Mouse (Mus musculus) forebrain, embryonic 15.5 days (tissue): Measurements from ENCODE around the gene Fktn. TPM values are rescaled to one million over a fixed set of nuclear protein-coding genes. Genes with fewer than 3 reads are reported as not detected.
"Not testable (repeated sequence)": the region's sequence is repeated elsewhere in the genome, so short reads cannot be mapped to it uniquely, and the experiment has no call there.

Experiments used
- ATAC-seq: fragments of 200-750 bp; cut with Nextera tagmentation; replicated peaks from 2 replicates; pipeline ENCODE4 v1.8.0; 2017; ENCODE audit warnings: mild to moderate bottlenecking, moderate TSS enrichment, moderate library complexity
- H3K27ac ChIP-seq: fragments of 300-500 bp; sonication (generic); replicated peaks from 2 replicates; pipeline ENCODE4 v1.5.1; 2015; ENCODE audit warnings: mild to moderate bottlenecking, inconsistent platforms
- H3K27me3 ChIP-seq: fragments of 300-500 bp; sonication (generic); 2 replicates; pipeline ENCODE4 v1.6.1; 2015; ENCODE audit warnings: inconsistent platforms
- H3K36me3 ChIP-seq: fragments of 300-500 bp; sonication (generic); 2 replicates; pipeline ENCODE4 v1.6.1; 2015; ENCODE audit warnings: mild to moderate bottlenecking, inconsistent platforms
- H3K4me1 ChIP-seq: fragments of 300-500 bp; sonication (generic); 2 replicates; pipeline ENCODE4 v1.6.1; 2015; ENCODE audit warnings: inconsistent platforms
- H3K4me2 ChIP-seq: fragments of 300-500 bp; sonication (generic); replicated peaks from 2 replicates; pipeline ENCODE4 v1.6.1; 2015; ENCODE audit warnings: mild to moderate bottlenecking, inconsistent platforms
- H3K4me3 ChIP-seq: fragments of 300-500 bp; sonication (generic); 2 replicates; pipeline ENCODE4 v1.5.1; 2015; ENCODE audit warnings: mild to moderate bottlenecking, inconsistent platforms
- H3K9ac ChIP-seq: fragments of 300-500 bp; sonication (generic); replicated peaks from 2 replicates; pipeline ENCODE4 v1.6.1; 2015; ENCODE audit warnings: mild to moderate bottlenecking, inconsistent platforms
- H3K9me3 ChIP-seq: fragments of 300-500 bp; sonication (generic); 2 replicates; pipeline ENCODE4 v1.6.1; 2016; ENCODE audit warnings: inconsistent platforms
- WGBS: fragments of 180-500 bp; shearing (Covaris S2); methylation state at CpG from one replicate; pipeline ENCODE4 v1.1.7; 2015; ENCODE audit warnings: mixed read lengths; 5-methylcytosine and 5-hydroxymethylcytosine counted together
- polyA plus RNA-seq: library from polyadenylated mRNA; unstranded; fragments of >200 nt; fragmentation: Nextera tagmentation; extraction: Ambion mirVana; gene quantifications from 2 replicates; pipeline ENCODE4 v1.2.1, GENCODE M21; 2015

Fktn gene
- 19.2 and 20.8 TPM in 2 replicates for polyA plus RNA-seq

GRCm38 (mm10) chr4:53713704-53714050 is at the start of gene Fktn:
Gene Fktn, plus strand, starts transcription at chr4:53713998.
- 5% methylated on average over 7 of the region's 7 CpGs for WGBS
- peak within 1 kb of the TSS; percentile 88 for H3K9ac ChIP-seq
- peak within 1 kb of the TSS; percentile 78 for H3K4me2 ChIP-seq
- peak within 1 kb of the TSS; percentile 74 for H3K4me3 ChIP-seq
- H3K9me3 ChIP-seq, result no peaks in the 10 kb centered on the region
- no peaks in the 10 kb centered on the region for H3K27me3 ChIP-seq
- ATAC-seq, result peak; percentile 90
- H3K27ac ChIP-seq, result peak within 1 kb of the TSS; percentile 93
- H3K4me1 ChIP-seq, result peaks cover 10% of the 10 kb centered on the region
- H3K36me3 ChIP-seq, result 0 out of 2 replicates have a peak, but pooled peaks cover 5% of the 10 kb centered on the region

DNA sequence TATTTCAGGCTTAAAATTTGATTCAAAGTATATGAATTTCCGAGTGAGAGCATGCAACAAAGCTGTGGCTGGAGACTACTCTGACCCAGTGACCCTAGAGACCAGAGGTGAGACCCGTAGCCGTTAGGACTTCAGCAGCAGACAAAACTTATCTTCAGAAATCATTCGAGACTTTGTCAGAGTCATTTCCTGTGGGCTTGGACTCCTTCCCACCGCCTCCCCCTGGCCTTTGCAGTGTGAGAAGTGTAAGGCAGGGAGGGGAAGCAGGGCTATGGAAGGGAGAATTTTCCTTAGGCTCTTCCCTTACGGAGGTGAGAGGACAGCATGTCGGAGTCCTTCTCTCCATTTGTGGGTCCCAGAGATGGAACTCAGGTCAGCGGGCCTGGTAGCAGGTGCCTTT is 31.7 kb upstream of the Fktn start:
- H3K4me2 ChIP-seq, result no peak overlapping the region
- ATAC-seq, result no peak
- no peaks in the 10 kb centered on the region for H3K27me3 ChIP-seq
- H3K36me3 ChIP-seq, result peaks cover 42% of the 10 kb centered on the region
- H3K4me1 ChIP-seq, result no peaks in the 10 kb centered on the region
- no peak overlapping the region for H3K9ac ChIP-seq
- no peaks in the 10 kb centered on the region for H3K9me3 ChIP-seq
- 91% methylated on average over 8 of the region's 8 CpGs for WGBS
- no peak overlapping the region for H3K4me3 ChIP-seq
- H3K27ac ChIP-seq, result no peak overlapping the region

DNA sequence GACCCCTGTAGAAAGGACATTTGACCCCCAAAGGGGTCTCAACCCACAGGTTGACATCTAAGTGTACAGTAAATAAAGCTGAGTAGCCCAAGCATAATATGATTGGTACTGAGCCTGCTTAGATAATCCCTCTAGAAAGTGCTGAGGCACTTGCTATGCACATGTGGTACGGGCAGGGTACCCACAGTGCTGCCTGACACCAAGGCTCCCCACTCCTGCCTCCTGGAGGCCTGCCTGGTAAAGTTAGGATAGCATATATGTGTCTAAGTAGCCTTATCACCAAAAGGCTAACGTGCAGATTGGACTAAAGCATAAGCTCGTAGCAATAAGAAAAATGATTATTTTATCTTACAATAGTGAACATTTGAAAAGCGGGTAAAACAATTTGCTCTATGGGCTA is 24.8 kb upstream of the Fktn start:
- Histone ChIP-seq H3K27me3 (no peaks in the 10 kb centered on the region), H3K36me3 (peaks cover 14% of the 10 kb centered on the region), H3K4me3 (no peak overlapping the region), H3K9me3 (no peaks in the 10 kb centered on the region), H3K9ac (no peak overlapping the region), H3K27ac (no peak overlapping the region), H3K4me1 (no peaks in the 10 kb centered on the region), H3K4me2 (no peak overlapping the region)
- no peak for ATAC-seq
- WGBS, result 90% methylated on average over 4 of the region's 4 CpGs

DNA sequence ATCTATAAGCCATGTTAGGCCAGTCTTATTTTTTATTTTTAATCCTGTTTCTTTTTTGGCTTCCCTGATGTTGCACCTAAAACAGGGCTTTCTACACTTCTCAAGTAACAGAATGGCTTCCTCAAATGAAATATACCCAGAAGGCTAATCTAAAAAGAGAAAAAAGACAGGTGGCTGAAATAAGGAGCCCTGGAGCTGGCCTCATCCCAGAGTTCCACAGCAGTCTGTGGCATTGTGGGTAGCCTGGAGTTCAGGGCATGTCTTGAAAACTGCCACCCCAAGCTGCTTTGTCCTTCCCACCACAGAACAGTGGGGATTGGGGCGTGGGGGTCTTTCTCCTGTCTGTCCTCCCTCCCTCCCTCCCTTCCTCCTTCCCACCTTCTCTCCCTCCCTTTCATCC is 22.4 kb upstream of the Fktn start:
- H3K27me3 ChIP-seq, result no peaks in the 10 kb centered on the region
- peak overlapping the region; percentile 48 for H3K27ac ChIP-seq
- no peak overlapping the region for H3K4me2 ChIP-seq
- no peaks in the 10 kb centered on the region for H3K4me1 ChIP-seq
- 71% methylated on average over 1 of the region's 1 CpGs for WGBS
- no peaks in the 10 kb centered on the region for H3K9me3 ChIP-seq
- H3K9ac ChIP-seq, result no peak overlapping the region
- H3K36me3 ChIP-seq, result peaks cover 21% of the 10 kb centered on the region
- no peak overlapping the region for H3K4me3 ChIP-seq
- no peak for ATAC-seq

- H3K9ac ChIP-seq, H3K27ac ChIP-seq, H3K4me3 ChIP-seq, H3K4me1 ChIP-seq, H3K9me3 ChIP-seq, H3K4me2 ChIP-seq, ATAC-seq, H3K36me3 ChIP-seq, H3K27me3 ChIP-seq: not testable (repeated sequence)
Measured at GRCm38 (mm10) chr4:53709166-53709565, 4.6 kb upstream of the Fktn start.

- H3K4me1 ChIP-seq, result peaks cover 4% of the 10 kb centered on the region
- H3K4me3 ChIP-seq, result no peak overlapping the region
- WGBS, result 95% methylated on average over 2 of the region's 2 CpGs
- H3K4me2 ChIP-seq, result no peak overlapping the region
- H3K27me3 ChIP-seq, result no peaks in the 10 kb centered on the region
- ATAC-seq, result no peak
- no peak overlapping the region for H3K27ac ChIP-seq
- peaks cover 2% of the 10 kb centered on the region; the same call in 1 of the 2 replicates for H3K36me3 ChIP-seq
- H3K9me3 ChIP-seq, result no peaks in the 10 kb centered on the region
- H3K9ac ChIP-seq, result no peak overlapping the region
Measured at GRCm38 (mm10) chr4:53710021-53710420, 3.8 kb upstream of the Fktn start.

GRCm38 (mm10) chr4:53710555-53711328 is 3.1 kb upstream of the Fktn start:
- H3K4me3 ChIP-seq, result no peak overlapping the region
- no peaks in the 10 kb centered on the region for H3K27me3 ChIP-seq
- no peaks in the 10 kb centered on the region for H3K9me3 ChIP-seq
- WGBS, result 93% methylated on average over 6 of the region's 6 CpGs
- no peak overlapping the region for H3K9ac ChIP-seq
- no peak overlapping the region for H3K4me2 ChIP-seq
- H3K36me3 ChIP-seq, result peaks cover 2% of the 10 kb centered on the region; the same call in 1 of the 2 replicates
- H3K27ac ChIP-seq, result no peak overlapping the region
- no peak for ATAC-seq
- peaks cover 10% of the 10 kb centered on the region for H3K4me1 ChIP-seq

DNA sequence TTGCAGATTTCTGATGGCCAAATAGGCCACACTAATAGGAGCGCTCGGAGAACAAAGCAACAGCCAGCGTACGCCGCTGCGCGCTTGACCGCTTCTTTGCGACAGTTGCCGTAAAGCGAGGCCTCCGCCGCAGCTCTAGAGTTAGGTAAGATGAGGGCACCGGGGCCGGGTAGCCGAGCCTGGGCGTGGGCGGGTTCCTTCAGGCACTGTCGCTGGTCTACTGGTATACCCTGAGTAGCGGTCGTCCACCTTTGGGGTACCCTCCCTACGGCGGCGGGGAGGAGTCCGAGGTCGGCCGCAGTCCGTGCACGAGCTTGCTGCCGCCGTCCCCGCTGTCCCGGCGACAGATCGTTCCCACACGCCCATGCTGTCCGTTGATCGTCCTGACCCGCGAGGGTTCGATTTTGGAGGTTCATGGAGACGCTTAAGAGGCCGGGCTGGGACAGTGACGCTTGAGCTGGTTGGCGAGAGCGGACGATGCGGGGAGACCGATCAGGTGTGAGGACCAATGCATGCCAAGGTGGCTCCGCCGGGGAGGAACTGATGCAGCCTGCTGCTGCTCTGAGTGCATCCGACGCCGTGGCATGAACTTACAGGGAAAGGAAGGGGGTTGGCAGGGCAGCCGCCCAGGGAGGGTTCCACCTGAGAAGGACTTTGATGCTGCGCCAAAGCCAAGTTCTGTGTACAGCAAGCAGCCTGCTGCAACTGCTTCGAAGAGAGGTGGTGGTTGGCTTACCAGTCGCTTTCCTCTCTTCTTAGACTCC is 435 bp downstream of the Fktn start:
- WGBS, result 6% methylated on average over 58 of the region's 58 CpGs
- peak overlapping the region; percentile 93 for H3K27ac ChIP-seq

GRCm38 (mm10) chr4:53715977-53716376 is 2.2 kb downstream of the Fktn start:
- Histone ChIP-seq H3K9me3 (no peaks in the 10 kb centered on the region), H3K4me3 (no peak overlapping the region), H3K4me2 (no peak overlapping the region), H3K27me3 (no peaks in the 10 kb centered on the region), H3K9ac (no peak overlapping the region), H3K4me1 (peaks cover 10% of the 10 kb centered on the region), H3K36me3 (0 out of 2 replicates have a peak, but pooled peaks cover 6% of the 10 kb centered on the region), H3K27ac (no peak overlapping the region)
- no peak for ATAC-seq

More for the DNA sequence above, 435 bp downstream of the Fktn start:
- Histone ChIP-seq H3K27me3 (no peaks in the 10 kb centered on the region), H3K36me3 (0 out of 2 replicates have a peak, but pooled peaks cover 5% of the 10 kb centered on the region), H3K4me3 (peak overlapping the region; percentile 74), H3K4me2 (peak overlapping the region; percentile 78), H3K9ac (peak overlapping the region; percentile 88), H3K4me1 (peaks cover 10% of the 10 kb centered on the region), H3K9me3 (no peaks in the 10 kb centered on the region)
- ATAC-seq, result peak; percentile 95

DNA sequence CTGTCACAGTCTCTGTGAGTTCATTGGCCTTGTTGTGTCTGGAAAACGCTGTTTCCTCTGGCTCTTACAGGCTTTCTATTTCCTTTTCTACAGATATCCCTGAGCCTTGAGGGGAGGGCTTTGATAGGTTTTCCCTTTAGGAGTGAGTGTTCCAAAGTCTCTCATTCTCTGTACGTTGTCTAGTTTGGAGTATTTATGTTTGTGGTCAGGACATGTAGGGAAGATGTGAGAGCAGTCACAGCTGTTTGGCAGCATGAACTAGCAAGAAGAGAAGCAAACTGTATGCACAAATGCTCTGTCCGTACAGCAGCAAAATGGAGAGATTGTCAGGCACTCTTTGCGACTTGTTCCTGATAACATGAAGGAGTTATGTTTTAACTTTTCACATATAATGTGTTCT is 3.7 kb downstream of the Fktn start:
- 0 out of 2 replicates have a peak, but pooled peaks cover 8% of the 10 kb centered on the region for H3K36me3 ChIP-seq
- 85% methylated on average over 4 of the region's 4 CpGs for WGBS
- no peak overlapping the region for H3K4me3 ChIP-seq
- no peak overlapping the region for H3K27ac ChIP-seq
- peaks cover 15% of the 10 kb centered on the region for H3K4me1 ChIP-seq
- H3K9ac ChIP-seq, result no peak overlapping the region
- no peaks in the 10 kb centered on the region for H3K9me3 ChIP-seq
- no peak overlapping the region for H3K4me2 ChIP-seq
- no peaks in the 10 kb centered on the region for H3K27me3 ChIP-seq
- no peak for ATAC-seq

DNA sequence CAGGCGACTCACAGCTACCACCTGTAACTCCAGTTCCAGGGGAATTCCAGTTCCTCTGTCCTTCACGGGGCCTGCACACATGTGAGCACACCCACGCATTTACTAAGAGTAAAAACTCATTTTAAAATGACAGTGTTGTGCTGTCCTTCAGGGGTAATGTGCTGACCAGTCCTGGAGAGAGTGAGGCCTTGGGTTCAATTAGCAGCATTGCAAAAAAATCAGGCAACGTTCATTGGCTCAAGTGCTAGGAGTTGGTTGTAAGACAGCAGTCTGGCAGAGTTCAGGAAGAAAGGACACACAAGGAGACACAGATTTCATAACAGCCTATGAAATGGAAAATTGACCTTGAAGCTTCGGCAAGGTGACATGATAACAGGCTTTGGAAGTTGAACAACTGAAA is 4.5 kb downstream of the Fktn start:
- Histone ChIP-seq H3K27me3 (no peaks in the 10 kb centered on the region), H3K4me3 (no peak overlapping the region), H3K27ac (no peak overlapping the region), H3K4me2 (no peak overlapping the region), H3K4me1 (peaks cover 20% of the 10 kb centered on the region), H3K36me3 (0 out of 2 replicates have a peak, but pooled peaks cover 10% of the 10 kb centered on the region), H3K9ac (no peak overlapping the region), H3K9me3 (no peaks in the 10 kb centered on the region)
- 90% methylated on average over 5 of the region's 5 CpGs for WGBS
- no peak for ATAC-seq

GRCm38 (mm10) chr4:53722506-53722905 is 8.7 kb downstream of the Fktn start:
- WGBS, result 30% methylated on average over 4 of the region's 4 CpGs
- peak; percentile 95 for ATAC-seq
- no peak overlapping the region for H3K27ac ChIP-seq
- H3K4me1 ChIP-seq, result peaks cover 13% of the 10 kb centered on the region
- no peaks in the 10 kb centered on the region for H3K9me3 ChIP-seq
- H3K9ac ChIP-seq, result no peak overlapping the region
- no peaks in the 10 kb centered on the region for H3K27me3 ChIP-seq
- H3K4me2 ChIP-seq, result no peak overlapping the region
- H3K4me3 ChIP-seq, result no peak overlapping the region
- peaks cover 24% of the 10 kb centered on the region for H3K36me3 ChIP-seq
